Mouse (Mus musculus): ENCODE results near the gene Pkdrej.

DNA sequence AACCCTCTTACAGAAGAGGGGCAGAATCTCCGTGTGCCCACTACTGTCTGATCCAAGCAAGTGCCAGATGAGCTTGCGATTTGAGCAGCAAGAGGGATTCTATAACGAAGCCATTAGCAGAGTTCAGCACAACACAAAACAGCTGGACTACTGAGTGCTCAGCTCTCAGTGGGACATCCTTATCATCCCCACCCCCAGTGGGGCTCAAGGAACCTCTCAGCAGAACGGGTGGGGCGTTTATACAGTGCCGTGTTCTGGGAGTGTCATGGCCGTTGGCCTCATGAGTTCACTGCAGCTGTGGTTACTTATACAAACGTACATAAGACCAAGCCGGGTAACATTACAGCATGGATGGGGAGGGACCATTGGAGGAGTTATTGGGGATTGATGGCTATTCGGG lies 8.1 kb downstream of the Pkdrej start:
- TF ChIP-seq HCFC1 (IDR thresholded peaks at IDR 0.05; ENCODE audit: borderline replicate concordance, insufficient read depth, low read length) (no peak), ZNF384 (IDR thresholded peaks at IDR 0.05; ENCODE audit: low read depth, low read length) (no peak), ZC3H11A (IDR thresholded peaks at IDR 0.05; ENCODE audit: borderline replicate concordance, low read depth, low read length) (no peak)
